Mouse (Mus musculus) intestine, postnatal 0 days (tissue): Measurements from ENCODE around the gene Dhh. TPM values are rescaled to one million over a fixed set of nuclear protein-coding genes. Genes with fewer than 3 reads are reported as not detected.
"Not testable (repeated sequence)": the region's sequence is repeated elsewhere in the genome, so short reads cannot be mapped to it uniquely, and the experiment has no call there.

ENCODE experiments used
- ATAC-seq: fragments of 200-750 bp; cut with Nextera tagmentation; 2 replicates; pipeline ENCODE4 v1.8.0; 2017; ENCODE audit warnings: mild to moderate bottlenecking, moderate TSS enrichment, moderate library complexity
- H3K27ac ChIP-seq: fragments of 300-500 bp; sonication (generic); 2 replicates; pipeline ENCODE4 v1.5.1; 2014; ENCODE audit warnings: mild to moderate bottlenecking, low read depth, low read length, moderate library complexity
- H3K27me3 ChIP-seq: fragments of 300-500 bp; sonication (generic); replicated peaks from 2 replicates; pipeline ENCODE4 v1.6.1; 2014; ENCODE audit warnings: low read length, mixed read lengths; ENCODE audit not compliant: control insufficient read depth, insufficient read depth
- H3K36me3 ChIP-seq: fragments of 300-500 bp; sonication (generic); 2 replicates; pipeline ENCODE4 v1.6.1; 2014; ENCODE audit warnings: mild to moderate bottlenecking, moderate library complexity; ENCODE audit not compliant: control insufficient read depth, insufficient read depth
- H3K4me1 ChIP-seq: fragments of 300-500 bp; sonication (generic); replicated peaks from 2 replicates; pipeline ENCODE4 v1.6.1; 2014; ENCODE audit warnings: antibody characterized with exemption, low read length, mixed read lengths; ENCODE audit not compliant: control insufficient read depth, insufficient read depth
- H3K4me2 ChIP-seq: fragments of 300-500 bp; sonication (generic); replicated peaks from 2 replicates; pipeline ENCODE4 v1.6.1; 2014; ENCODE audit warnings: low read depth, mild to moderate bottlenecking, moderate library complexity
- H3K4me3 ChIP-seq: fragments of 300-500 bp; sonication (generic); 2 replicates; pipeline ENCODE4 v1.5.1; 2014; ENCODE audit warnings: low read depth, low read length
- H3K9ac ChIP-seq: fragments of 300-500 bp; sonication (generic); 2 replicates; pipeline ENCODE4 v1.6.1; 2014; ENCODE audit warnings: mild to moderate bottlenecking, low read depth, low read length
- H3K9me3 ChIP-seq: fragments of 300-500 bp; sonication (generic); 2 replicates; pipeline ENCODE4 v1.6.1; 2016; ENCODE audit warnings: mixed run types; ENCODE audit not compliant: control insufficient read depth
- CTCF ChIP-seq: sonication (generic); IDR thresholded peaks from 2 replicates; pipeline ENCODE4 v1.5.1; 2016; ENCODE audit warnings: low read depth, mild to moderate bottlenecking, control low read depth, antibody characterized with exemption, moderate library complexity
- WGBS: fragments of 180-500 bp; shearing (Covaris S2); extraction: QIAGEN DNeasy Blood & Tissue Kit; methylation state at CpG from one replicate; pipeline ENCODE4 v1.1.7; 2014; 5-methylcytosine and 5-hydroxymethylcytosine counted together
- polyA plus RNA-seq: library from polyadenylated mRNA; unstranded; fragments of >200 nt; fragmentation: Nextera tagmentation; extraction: Ambion mirVana; gene quantifications from 2 replicates; pipeline ENCODE4 v1.2.1, GENCODE M21; 2015

Gene Dhh
- polyA plus RNA-seq, 1 experiment from 2014 or later, result 0.93 TPM

- peak; percentile 27; the same call in 1 of the 2 replicates for TF ChIP-seq CTCF
- under 1% methylated on average over 56 of the region's 58 CpGs for WGBS
Observed at GRCm38 (mm10) chr15:98934217-98934839, 36.0 kb upstream of the Dhh start, which contains the start of gene Tuba1b. Tuba1b (minus strand) TSS chr15:98934565.

GRCm38 (mm10) chr15:98933833-98934216 lies 35.5 kb upstream of the Dhh start:
- H3K4me1 ChIP-seq, result peaks cover 4% of the 10 kb centered on the region; the same call in 1 of the 2 replicates
- ATAC-seq, result peak; percentile 85
- H3K4me2 ChIP-seq, result peak overlapping the region; percentile 76
- H3K27ac ChIP-seq, result peak overlapping the region; percentile 70
- under 1% methylated on average over 35 of the region's 35 CpGs for WGBS
- H3K9ac ChIP-seq, result peak overlapping the region; percentile 52
- H3K27me3 ChIP-seq, result no peaks in the 10 kb centered on the region
- peaks cover 9% of the 10 kb centered on the region; the same call in 1 of the 2 replicates for H3K36me3 ChIP-seq
- no peaks in the 10 kb centered on the region for H3K9me3 ChIP-seq
- H3K4me3 ChIP-seq, result peak overlapping the region; percentile 66
- no peak for TF ChIP-seq CTCF

More at GRCm38 (mm10) chr15:98934217-98934839, 36.0 kb upstream of the Dhh start, which contains the start of gene Tuba1b:
- Histone ChIP-seq H3K27ac (peak within 1 kb of the TSS; percentile 70), H3K4me2 (peak within 1 kb of the TSS; percentile 76), H3K27me3 (no peaks in the 10 kb centered on the region), H3K4me1 (peaks cover 4% of the 10 kb centered on the region; the same call in 1 of the 2 replicates), H3K4me3 (peak within 1 kb of the TSS; percentile 66), H3K9ac (peak within 1 kb of the TSS; percentile 52), H3K36me3 (peaks cover 9% of the 10 kb centered on the region; the same call in 1 of the 2 replicates), H3K9me3 (no peaks in the 10 kb centered on the region)
- peak; percentile 96 for ATAC-seq

- WGBS, result 10% methylated on average over 8 of the region's 9 CpGs
- ATAC-seq, result not testable (repeated sequence)
- peak overlapping the region; percentile 76 for H3K4me2 ChIP-seq
Observed at GRCm38 (mm10) chr15:98933004-98933671, 34.8 kb upstream of the Dhh start.

GRCm38 (mm10) chr15:98930998-98931397 lies 32.7 kb upstream of the Dhh start:
- no peak overlapping the region for H3K4me2 ChIP-seq
- 78% methylated on average over 3 of the region's 3 CpGs for WGBS
- H3K9me3 ChIP-seq, result no peaks in the 10 kb centered on the region
- H3K27me3 ChIP-seq, result no peaks in the 10 kb centered on the region
- no peak for ATAC-seq
- H3K9ac ChIP-seq, result no peak overlapping the region
- H3K27ac ChIP-seq, result no peak overlapping the region
- H3K4me1 ChIP-seq, result peaks cover 4% of the 10 kb centered on the region; the same call in 1 of the 2 replicates
- no peak for TF ChIP-seq CTCF
- no peak overlapping the region for H3K4me3 ChIP-seq
- H3K36me3 ChIP-seq, result peaks cover 9% of the 10 kb centered on the region; the same call in 1 of the 2 replicates

More at GRCm38 (mm10) chr15:98933004-98933671, 34.8 kb upstream of the Dhh start:
- Histone ChIP-seq H3K9ac (peak overlapping the region; percentile 52; the same call in 1 of the 2 replicates), H3K4me3 (peak overlapping the region; percentile 66)
- H3K36me3 ChIP-seq, H3K4me1 ChIP-seq, H3K27me3 ChIP-seq, H3K9me3 ChIP-seq, H3K27ac ChIP-seq: not testable (repeated sequence)

GRCm38 (mm10) chr15:98930017-98930734 lies 31.8 kb upstream of the Dhh start:
- Histone ChIP-seq H3K27me3 (no peaks in the 10 kb centered on the region), H3K36me3 (peaks cover 9% of the 10 kb centered on the region; the same call in 1 of the 2 replicates), H3K4me3 (no peak overlapping the region), H3K4me2 (no peak overlapping the region), H3K9me3 (no peaks in the 10 kb centered on the region), H3K27ac (no peak overlapping the region), H3K9ac (no peak overlapping the region), H3K4me1 (no peaks in the 10 kb centered on the region)
- TF ChIP-seq CTCF, result no peak
- 41% methylated on average over 8 of the region's 8 CpGs for WGBS
- no peak for ATAC-seq
